Mouse (Mus musculus) lung, adult 2 months (tissue): ENCODE measurements at regions not wholly inside any gene's neighbourhood (a gene's known extent, or its start where the extent isn't known, plus 50 kb on each side); places are given as distances from the start of the nearest gene placed in this dataset.

Experiments
- DNase-seq: peaks from one replicate; pipeline ENCODE4 v3.0.0; 2022
- H3K4me1 ChIP-seq: fragments of 200-500 bp; 2 replicates; pipeline ENCODE4 v1.6.1; 2011; ENCODE audit warnings: low read length; ENCODE audit not compliant: control insufficient read depth, insufficient read depth
- H3K4me3 ChIP-seq: fragments of 200-500 bp; replicated peaks from 2 replicates; pipeline ENCODE3; 2011; ENCODE audit warnings: low read depth, mild to moderate bottlenecking, control low read depth, low read length; ENCODE audit errors: extremely low read depth
- CTCF ChIP-seq: fragments of 200-500 bp; IDR thresholded peaks from 2 replicates; pipeline ENCODE4 v1.5.1; 2011; ENCODE audit warnings: mild to moderate bottlenecking, low read length, control low read depth; ENCODE audit not compliant: insufficient read depth
- POLR2A ChIP-seq: fragments of 200-500 bp; IDR thresholded peaks from 2 replicates; pipeline ENCODE4 v1.6.1; 2011; ENCODE audit warnings: low read depth, mild to moderate bottlenecking, control low read depth, low read length, borderline replicate concordance; ENCODE audit errors: extremely low read depth
- WGBS: fragments of 180-500 bp; shearing (Covaris S2); methylation state at CpG from one replicate; pipeline ENCODE4 v1.1.7; 2018; 5-methylcytosine and 5-hydroxymethylcytosine counted together

GRCm38 (mm10) chr6:4421466-4421865, 83.1 kb upstream of the Col1a2 start:
- TF ChIP-seq CTCF: no peak
- TF ChIP-seq POLR2A: no peak
- no peak overlapping the region for H3K4me3 ChIP-seq
- H3K4me1 ChIP-seq: no peaks in the 10 kb centered on the region; the same call in 1 of the 2 replicates
- WGBS: 78% methylated on average over 7 of the region's 7 CpGs
- DNase-seq: no peak

GRCm38 (mm10) chr6:4427122-4427521, 77.5 kb upstream of the Col1a2 start:
- no peaks in the 10 kb centered on the region for H3K4me1 ChIP-seq
- no peak for DNase-seq
- TF ChIP-seq POLR2A: no peak
- no peak for TF ChIP-seq CTCF
- 94% methylated on average over 4 of the region's 4 CpGs for WGBS
- no peak overlapping the region for H3K4me3 ChIP-seq

- no peak overlapping the region for H3K4me3 ChIP-seq
- TF ChIP-seq CTCF (no peak), POLR2A (no peak)
- no peak for DNase-seq
- H3K4me1 ChIP-seq: no peaks in the 10 kb centered on the region
- WGBS: 63% methylated on average over 1 of the region's 1 CpGs
Observed at GRCm38 (mm10) chr6:4430704-4431310, 73.8 kb upstream of the Col1a2 start.

- no peak overlapping the region for H3K4me3 ChIP-seq
- DNase-seq: no peak
- H3K4me1 ChIP-seq: no peaks in the 10 kb centered on the region
- TF ChIP-seq POLR2A (no peak), CTCF (no peak)
- 81% methylated on average over 8 of the region's 8 CpGs for WGBS
Observed at GRCm38 (mm10) chr6:4432192-4432591, 72.4 kb upstream of the Col1a2 start.

GRCm38 (mm10) chr6:4436439-4436838, 68.2 kb upstream of the Col1a2 start:
- no peaks in the 10 kb centered on the region for H3K4me1 ChIP-seq
- no peak overlapping the region for H3K4me3 ChIP-seq
- WGBS: 59% methylated on average over 4 of the region's 4 CpGs
- no peak for DNase-seq
- TF ChIP-seq CTCF (no peak), POLR2A (no peak)

GRCm38 (mm10) chr6:4436874-4437273, 67.7 kb upstream of the Col1a2 start:
- 68% methylated on average over 1 of the region's 1 CpGs for WGBS
- Histone ChIP-seq H3K4me3 (no peak overlapping the region), H3K4me1 (no peaks in the 10 kb centered on the region)
- TF ChIP-seq POLR2A (no peak), CTCF (no peak)
- no peak for DNase-seq

- DNase-seq: no peak
- Histone ChIP-seq H3K4me1 (no peaks in the 10 kb centered on the region), H3K4me3 (no peak overlapping the region)
- 58% methylated on average over 4 of the region's 4 CpGs for WGBS
- no peak for TF ChIP-seq POLR2A
- no peak for TF ChIP-seq CTCF
Observed at GRCm38 (mm10) chr6:4441618-4442167, 62.9 kb upstream of the Col1a2 start.

- Histone ChIP-seq H3K4me3 (no peak overlapping the region), H3K4me1 (no peaks in the 10 kb centered on the region)
- no peak for DNase-seq
- TF ChIP-seq POLR2A (no peak), CTCF (no peak)
- WGBS: 52% methylated on average over 1 of the region's 1 CpGs
Observed at GRCm38 (mm10) chr6:4445906-4446305, 58.7 kb upstream of the Col1a2 start.

- DNase-seq: no peak
- no peaks in the 10 kb centered on the region for H3K4me1 ChIP-seq
- WGBS: 86% methylated on average over 2 of the region's 2 CpGs
- TF ChIP-seq CTCF (no peak), POLR2A (no peak)
- H3K4me3 ChIP-seq: no peak overlapping the region
Observed at GRCm38 (mm10) chr6:4451227-4451626, 53.4 kb upstream of the Col1a2 start.
